Mouse (Mus musculus): ENCODE results near the gene Olfr110. TPM values are rescaled to one million over a fixed set of nuclear protein-coding genes. Genes with fewer than 3 reads are reported as not detected.
"Not testable (repeated sequence)": the region's sequence is repeated elsewhere in the genome, so short reads cannot be mapped to it uniquely, and the experiment has no call there.

The Olfr110 gene
- polyA plus RNA-seq (2015; fragmentation: Nextera tagmentation; extraction: Ambion mirVana): not detected in 2 replicates

DNA sequence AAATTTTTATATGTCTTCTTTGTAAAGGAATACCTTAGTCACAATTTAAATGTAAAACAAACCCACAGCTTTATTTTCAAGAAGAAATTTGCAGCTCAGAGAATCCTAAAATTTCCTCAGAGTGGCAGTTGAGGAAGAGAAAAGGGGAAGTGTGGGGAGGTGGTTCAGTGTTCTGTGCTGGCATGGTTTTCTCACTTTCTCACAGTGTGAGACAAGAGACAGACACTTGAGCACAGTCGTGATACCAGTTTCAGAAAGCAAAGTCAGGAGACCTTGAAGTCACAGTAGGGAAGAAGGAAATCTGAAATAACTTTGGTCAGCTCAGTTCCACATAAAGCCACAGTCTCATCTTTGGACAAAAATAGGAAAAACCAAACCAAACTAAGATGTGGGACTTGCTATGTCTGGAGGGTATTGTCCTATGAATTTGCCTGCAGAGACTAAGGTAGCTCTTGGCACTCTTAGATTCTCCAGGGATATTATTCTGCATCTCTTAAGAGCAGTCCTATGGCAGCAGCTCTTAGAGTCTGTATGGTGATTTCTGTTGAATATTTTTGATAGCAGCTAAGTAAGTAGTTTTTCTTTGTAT lies at the start of gene Olfr110:
Olfr110 (plus strand) TSS at position 539 of the 589 bp plus-strand sequence.
- no peak within 1 kb of the TSS for H3K4me2 ChIP-seq (replicated peaks; ENCODE audit: low read depth, low read length)
- H3K4me1 ChIP-seq (ENCODE audit: insufficient read depth, low read length): no peaks in the 10 kb centered on the region
- 82% methylated on average over 1 of the region's 1 CpGs for WGBS
- H3K27me3 ChIP-seq (ENCODE audit: insufficient read depth, low read length): no peaks in the 10 kb centered on the region
- no peaks in the 10 kb centered on the region for H3K36me3 ChIP-seq (ENCODE audit: insufficient read depth, low read length)
- H3K4me3 ChIP-seq (ENCODE audit: low read length): no peak within 1 kb of the TSS
- no peak within 1 kb of the TSS for H3K27ac ChIP-seq (ENCODE audit: low read length)
- no peak within 1 kb of the TSS for H3K9ac ChIP-seq (replicated peaks; ENCODE audit: low read length)
- H3K9me3 ChIP-seq (ENCODE audit: low read length): no peaks in the 10 kb centered on the region
- no peak for ATAC-seq (ENCODE audit: low FRiP score, low TSS enrichment)

DNA sequence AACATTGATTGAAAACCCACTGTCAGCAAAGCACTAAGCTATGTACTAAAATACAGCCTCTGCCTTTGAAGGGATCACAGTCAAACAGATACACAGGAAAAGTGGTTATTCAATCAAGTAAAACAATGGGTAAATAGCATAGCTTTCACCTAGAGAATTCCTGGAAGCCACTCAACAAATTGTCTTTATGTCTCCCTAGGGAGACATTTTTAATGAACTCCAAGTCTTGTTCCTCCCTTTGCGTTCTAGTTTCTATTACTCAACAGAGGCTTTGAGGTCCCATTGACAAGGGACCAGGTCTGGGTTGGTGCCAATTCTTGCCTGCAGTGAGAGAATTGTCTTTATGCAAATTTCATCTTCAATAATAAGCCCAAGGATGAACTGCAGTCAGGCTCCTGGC lies 47.1 kb upstream of the Olfr110 start, which contains the start of gene Olfr108:
Olfr108 (plus strand) TSS at position 301 of the 400 bp plus-strand sequence.
- Histone ChIP-seq H3K4me3 (ENCODE audit: low read length) (no peak within 1 kb of the TSS), H3K4me2 (replicated peaks; ENCODE audit: low read depth, low read length) (no peak within 1 kb of the TSS), H3K9me3 (ENCODE audit: low read length) (no peaks in the 10 kb centered on the region), H3K9ac (replicated peaks; ENCODE audit: low read length) (no peak within 1 kb of the TSS), H3K4me1 (ENCODE audit: insufficient read depth, low read length) (no peaks in the 10 kb centered on the region), H3K27ac (ENCODE audit: low read length) (no peak within 1 kb of the TSS), H3K27me3 (ENCODE audit: insufficient read depth, low read length) (no peaks in the 10 kb centered on the region), H3K36me3 (ENCODE audit: insufficient read depth, low read length) (no peaks in the 10 kb centered on the region)
- 93% methylated on average over 1 of the region's 1 CpGs for WGBS
- ATAC-seq (ENCODE audit: low FRiP score, low TSS enrichment): no peak

DNA sequence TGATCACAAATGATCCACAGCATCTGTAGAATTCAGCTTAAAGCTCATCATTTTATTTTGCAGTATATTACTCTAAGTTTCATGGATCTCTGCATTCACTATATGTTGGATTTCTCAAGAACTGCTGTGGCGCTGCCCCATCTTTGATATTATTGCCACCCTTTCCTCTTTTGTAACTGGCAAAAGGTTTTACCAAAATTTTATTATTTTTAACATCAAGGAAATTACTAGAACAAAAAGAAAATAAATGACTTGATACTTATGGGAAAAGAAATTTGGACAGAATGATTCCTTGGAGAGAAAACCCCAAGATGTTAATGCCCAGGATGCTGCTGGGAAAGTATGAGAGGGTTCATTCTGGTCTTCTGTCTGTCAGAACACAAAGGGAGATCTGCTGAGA lies 33.7 kb upstream of the Olfr110 start, which contains the start of gene Olfr109:
Olfr109 (plus strand) TSS at position 301 of the 400 bp plus-strand sequence.
- Histone ChIP-seq H3K9ac (replicated peaks; ENCODE audit: low read length) (no peak within 1 kb of the TSS), H3K4me3 (ENCODE audit: low read length) (no peak within 1 kb of the TSS), H3K27me3 (ENCODE audit: insufficient read depth, low read length) (no peaks in the 10 kb centered on the region), H3K4me2 (replicated peaks; ENCODE audit: low read depth, low read length) (no peak within 1 kb of the TSS), H3K36me3 (ENCODE audit: insufficient read depth, low read length) (no peaks in the 10 kb centered on the region), H3K9me3 (ENCODE audit: low read length) (no peaks in the 10 kb centered on the region), H3K4me1 (ENCODE audit: insufficient read depth, low read length) (no peaks in the 10 kb centered on the region), H3K27ac (ENCODE audit: low read length) (no peak within 1 kb of the TSS)
- 82% methylated on average over 1 of the region's 1 CpGs for WGBS
- ATAC-seq (ENCODE audit: low FRiP score, low TSS enrichment): no peak

DNA sequence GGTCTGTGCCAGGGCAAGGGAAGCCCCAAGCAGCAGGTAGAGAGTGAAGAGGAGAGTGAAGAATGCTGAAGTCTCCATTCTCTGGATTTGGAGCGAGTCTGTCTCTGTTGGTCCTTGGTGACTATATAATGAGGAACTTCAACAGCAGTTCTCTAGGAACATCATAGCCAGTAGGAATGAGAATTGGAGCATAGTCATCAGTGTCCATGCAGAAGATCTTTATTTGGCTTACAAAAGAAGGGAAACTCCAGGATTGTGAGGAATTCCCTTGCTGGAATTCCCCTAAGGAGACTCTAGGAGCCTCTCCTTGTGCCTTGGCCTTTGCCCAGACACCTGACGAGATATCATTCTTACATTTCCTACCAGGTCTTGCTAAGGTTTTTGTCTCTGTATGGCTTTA lies 8.8 kb upstream of the Olfr110 start, which contains the start of gene H2-M2:
H2-M2 (minus strand) TSS at position 101 of the 400 bp plus-strand sequence.
- no peak within 1 kb of the TSS for H3K27ac ChIP-seq (ENCODE audit: low read length)
- H3K4me1 ChIP-seq (ENCODE audit: insufficient read depth, low read length): no peaks in the 10 kb centered on the region
- no peak within 1 kb of the TSS for H3K4me2 ChIP-seq (replicated peaks; ENCODE audit: low read depth, low read length)
- no peak within 1 kb of the TSS for H3K9ac ChIP-seq (replicated peaks; ENCODE audit: low read length)
- no peaks in the 10 kb centered on the region for H3K27me3 ChIP-seq (ENCODE audit: insufficient read depth, low read length)
- 85% methylated on average over 2 of the region's 2 CpGs for WGBS
- ATAC-seq (ENCODE audit: low FRiP score, low TSS enrichment): no peak
- H3K4me3 ChIP-seq (ENCODE audit: low read length): no peak within 1 kb of the TSS
- no peaks in the 10 kb centered on the region for H3K36me3 ChIP-seq (ENCODE audit: insufficient read depth, low read length)
- H3K9me3 ChIP-seq (ENCODE audit: low read length): peaks cover 3% of the 10 kb centered on the region; the same call in 1 of the 2 replicates

DNA sequence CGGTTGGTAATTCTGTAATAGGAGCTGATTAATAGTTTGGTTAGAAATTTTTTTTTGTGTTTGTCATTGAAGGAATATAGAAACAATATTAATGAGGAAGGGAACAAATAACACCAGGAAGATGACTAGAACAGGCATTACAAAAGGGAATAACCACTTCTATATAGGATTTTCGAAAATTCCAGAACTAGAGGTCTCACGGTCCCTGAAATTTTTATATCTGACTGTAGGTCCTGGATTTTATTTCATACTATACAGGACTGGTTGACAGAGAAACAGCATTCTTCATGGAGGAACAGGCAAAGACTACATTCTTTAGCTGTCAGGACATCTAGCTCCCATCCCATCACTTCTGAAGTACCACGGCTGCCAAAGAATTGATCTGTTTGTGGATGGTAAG lies 15.5 kb downstream of the Olfr110 start, which contains the start of gene Olfr111:
Olfr111 (plus strand) TSS at position 301 of the 400 bp plus-strand sequence.
- H3K4me1 ChIP-seq (ENCODE audit: insufficient read depth, low read length): no peaks in the 10 kb centered on the region
- no peak within 1 kb of the TSS for H3K27ac ChIP-seq (ENCODE audit: low read length)
- 85% methylated on average over 4 of the region's 4 CpGs for WGBS
- no peaks in the 10 kb centered on the region for H3K36me3 ChIP-seq (ENCODE audit: insufficient read depth, low read length)
- H3K4me2 ChIP-seq (replicated peaks; ENCODE audit: low read depth, low read length): no peak within 1 kb of the TSS
- no peak within 1 kb of the TSS for H3K9ac ChIP-seq (replicated peaks; ENCODE audit: low read length)
- no peak within 1 kb of the TSS for H3K4me3 ChIP-seq (ENCODE audit: low read length)
- H3K9me3 ChIP-seq (ENCODE audit: low read length): no peaks in the 10 kb centered on the region
- no peaks in the 10 kb centered on the region for H3K27me3 ChIP-seq (ENCODE audit: insufficient read depth, low read length)
- ATAC-seq (ENCODE audit: low FRiP score, low TSS enrichment): no peak

DNA sequence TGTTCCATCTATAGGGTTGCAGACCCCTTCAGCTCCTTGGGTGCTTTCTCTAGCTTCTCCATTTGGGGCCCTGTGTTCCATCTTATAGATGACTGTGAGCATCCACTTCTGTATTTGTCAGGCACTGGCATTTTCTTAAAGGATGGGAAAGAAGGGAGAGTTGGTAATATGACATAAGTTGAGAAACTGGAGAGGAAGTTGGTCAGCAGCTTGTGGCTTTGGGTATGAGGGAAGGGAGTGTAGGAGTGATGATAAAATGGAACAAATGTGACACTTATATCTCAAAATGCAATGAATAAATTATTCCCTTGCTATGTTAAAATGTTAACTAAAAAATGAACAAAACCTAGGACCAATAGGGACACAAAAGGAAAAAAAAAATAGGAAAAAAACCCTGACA lies 32.3 kb downstream of the Olfr110 start:
- H3K36me3 ChIP-seq (ENCODE audit: insufficient read depth, low read length); ATAC-seq (ENCODE audit: low FRiP score, low TSS enrichment); H3K27ac ChIP-seq (ENCODE audit: low read length); H3K4me1 ChIP-seq (ENCODE audit: insufficient read depth, low read length); H3K4me3 ChIP-seq (ENCODE audit: low read length); H3K4me2 ChIP-seq (replicated peaks; ENCODE audit: low read depth, low read length); H3K9me3 ChIP-seq (ENCODE audit: low read length); H3K27me3 ChIP-seq (ENCODE audit: insufficient read depth, low read length); H3K9ac ChIP-seq (replicated peaks; ENCODE audit: low read length): not testable (repeated sequence)

DNA sequence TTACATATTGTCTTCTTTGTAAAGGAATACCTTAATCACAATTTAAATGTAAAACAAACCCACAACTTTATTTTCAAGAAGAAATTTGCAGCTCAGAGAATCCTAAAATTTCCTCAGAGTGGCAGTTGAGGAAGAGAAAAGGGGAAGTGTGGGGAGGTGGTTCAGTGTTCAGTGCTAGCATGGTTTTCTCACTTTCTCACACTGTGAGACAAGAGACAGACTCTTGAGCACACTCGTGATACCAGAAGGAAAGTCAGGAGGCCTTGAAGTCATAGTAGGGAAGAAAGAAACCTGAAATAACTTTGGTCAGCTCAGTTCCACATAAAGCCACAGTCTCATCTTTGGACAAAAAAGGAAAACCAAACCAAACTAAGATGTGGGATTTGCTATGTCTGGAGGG lies 33.2 kb downstream of the Olfr110 start:
- 59% methylated on average over 1 of the region's 1 CpGs for whole genome bisulfite sequencing
- not testable (repeated sequence) for H3K36me3 ChIP-seq (ENCODE audit: insufficient read depth, low read length); H3K4me3 ChIP-seq (ENCODE audit: low read length); H3K9me3 ChIP-seq (ENCODE audit: low read length); H3K27ac ChIP-seq (ENCODE audit: low read length); H3K4me2 ChIP-seq (replicated peaks; ENCODE audit: low read depth, low read length); H3K9ac ChIP-seq (replicated peaks; ENCODE audit: low read length); ATAC-seq (ENCODE audit: low FRiP score, low TSS enrichment); H3K4me1 ChIP-seq (ENCODE audit: insufficient read depth, low read length); H3K27me3 ChIP-seq (ENCODE audit: insufficient read depth, low read length)

DNA sequence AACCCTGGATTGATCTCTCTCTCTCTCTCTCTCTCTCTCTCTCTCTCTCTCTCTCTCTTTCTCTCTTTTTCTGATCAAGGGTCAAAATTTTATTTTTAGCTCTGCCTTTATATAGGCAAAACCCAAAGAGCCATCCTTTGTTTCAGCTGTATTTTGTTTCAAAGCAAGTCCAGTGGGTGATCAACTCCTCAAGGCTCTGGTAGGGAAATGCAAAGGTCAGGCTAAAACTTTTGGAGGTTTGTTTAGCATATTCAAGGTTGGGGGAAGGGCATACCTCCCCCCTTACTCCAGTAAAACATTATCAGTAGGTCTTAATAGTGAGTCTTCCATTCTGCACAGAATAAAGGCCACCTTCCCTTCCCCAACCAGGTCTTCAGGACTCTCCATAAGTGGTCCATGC lies 42.9 kb downstream of the Olfr110 start:
- Histone ChIP-seq H3K36me3 (ENCODE audit: insufficient read depth, low read length) (no peaks in the 10 kb centered on the region), H3K27ac (ENCODE audit: low read length) (no peak overlapping the region), H3K4me1 (ENCODE audit: insufficient read depth, low read length) (no peaks in the 10 kb centered on the region), H3K27me3 (ENCODE audit: insufficient read depth, low read length) (no peaks in the 10 kb centered on the region), H3K9ac (replicated peaks; ENCODE audit: low read length) (no peak overlapping the region), H3K4me2 (replicated peaks; ENCODE audit: low read depth, low read length) (no peak overlapping the region), H3K9me3 (ENCODE audit: low read length) (no peaks in the 10 kb centered on the region), H3K4me3 (ENCODE audit: low read length) (no peak overlapping the region)
- no peak for ATAC-seq (ENCODE audit: low FRiP score, low TSS enrichment)

DNA sequence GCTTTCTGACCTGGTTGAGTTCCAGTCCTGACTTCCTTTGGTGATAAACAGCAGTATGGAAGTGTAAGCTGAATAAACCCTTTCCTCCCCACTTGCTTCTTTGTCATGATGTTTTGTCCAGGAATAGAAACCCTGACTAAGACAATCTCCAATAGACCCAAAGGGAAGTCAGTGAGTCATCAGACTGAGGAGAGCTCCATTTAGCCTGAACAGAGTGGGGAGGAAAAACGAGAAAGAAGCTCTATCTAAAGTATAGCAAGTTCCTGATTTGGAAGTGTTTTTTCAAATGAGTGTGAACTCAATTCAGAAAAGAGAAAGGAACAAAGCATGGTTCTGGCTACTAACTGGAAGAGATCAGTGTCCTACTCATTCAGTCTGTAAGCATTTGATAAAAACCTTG lies 46.1 kb downstream of the Olfr110 start:
- H3K9me3 ChIP-seq (ENCODE audit: low read length); H3K9ac ChIP-seq (replicated peaks; ENCODE audit: low read length); H3K4me2 ChIP-seq (replicated peaks; ENCODE audit: low read depth, low read length); H3K4me3 ChIP-seq (ENCODE audit: low read length); H3K4me1 ChIP-seq (ENCODE audit: insufficient read depth, low read length); H3K27me3 ChIP-seq (ENCODE audit: insufficient read depth, low read length); ATAC-seq (ENCODE audit: low FRiP score, low TSS enrichment); H3K27ac ChIP-seq (ENCODE audit: low read length); H3K36me3 ChIP-seq (ENCODE audit: insufficient read depth, low read length): not testable (repeated sequence)
- WGBS: 63% methylated on average over 1 of the region's 1 CpGs

DNA sequence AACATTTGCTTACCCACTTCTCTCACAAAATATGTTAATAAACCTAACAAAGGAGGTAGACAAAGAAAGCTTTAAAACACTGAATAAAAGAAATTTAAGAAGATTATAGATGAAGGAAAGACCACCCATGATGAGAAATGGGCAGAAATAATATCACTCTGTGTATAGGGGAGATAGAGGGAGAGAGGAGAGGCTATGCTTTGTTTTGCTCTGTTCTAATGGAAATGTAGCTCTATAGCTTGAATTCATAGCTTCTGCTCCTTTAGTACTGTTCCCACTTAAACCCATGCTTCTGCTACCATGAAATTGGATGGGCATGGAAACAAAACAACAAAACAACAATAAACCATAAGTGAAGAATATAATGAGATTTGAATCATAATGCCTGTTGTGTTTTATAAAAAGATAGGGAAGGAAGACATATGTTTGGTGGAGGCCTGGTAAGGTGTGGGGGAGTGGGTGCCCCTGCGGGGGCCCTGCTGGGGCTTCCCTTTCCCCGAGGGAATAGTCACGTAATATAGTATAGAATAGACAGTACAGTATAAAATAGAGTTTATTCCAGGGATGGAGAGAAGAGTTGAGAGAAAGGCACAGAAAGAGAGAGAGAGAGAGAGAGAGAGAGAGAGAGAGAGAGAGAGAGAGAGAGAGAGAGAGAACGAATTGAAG lies 49.3 kb downstream of the Olfr110 start:
- H3K4me2 ChIP-seq (replicated peaks; ENCODE audit: low read depth, low read length): no peak overlapping the region
- no peak overlapping the region for H3K4me3 ChIP-seq (ENCODE audit: low read length)
- no peak overlapping the region for H3K27ac ChIP-seq (ENCODE audit: low read length)
- H3K36me3 ChIP-seq (ENCODE audit: insufficient read depth, low read length): no peaks in the 10 kb centered on the region
- H3K4me1 ChIP-seq (ENCODE audit: insufficient read depth, low read length): no peaks in the 10 kb centered on the region
- no peaks in the 10 kb centered on the region for H3K27me3 ChIP-seq (ENCODE audit: insufficient read depth, low read length)
- ATAC-seq (ENCODE audit: low FRiP score, low TSS enrichment): no peak
- H3K9ac ChIP-seq (replicated peaks; ENCODE audit: low read length): no peak overlapping the region
- WGBS: 79% methylated on average over 4 of the region's 4 CpGs
- H3K9me3 ChIP-seq (ENCODE audit: low read length): no peaks in the 10 kb centered on the region
